Mouse (Mus musculus): ENCODE measurements around the gene Napb. TPM values are rescaled to one million over a fixed set of nuclear protein-coding genes. Genes with fewer than 3 reads are reported as not detected.

Napb gene
- total RNA-seq, 2 experiments from 2014 or later: 300 to 310 TPM

DNA sequence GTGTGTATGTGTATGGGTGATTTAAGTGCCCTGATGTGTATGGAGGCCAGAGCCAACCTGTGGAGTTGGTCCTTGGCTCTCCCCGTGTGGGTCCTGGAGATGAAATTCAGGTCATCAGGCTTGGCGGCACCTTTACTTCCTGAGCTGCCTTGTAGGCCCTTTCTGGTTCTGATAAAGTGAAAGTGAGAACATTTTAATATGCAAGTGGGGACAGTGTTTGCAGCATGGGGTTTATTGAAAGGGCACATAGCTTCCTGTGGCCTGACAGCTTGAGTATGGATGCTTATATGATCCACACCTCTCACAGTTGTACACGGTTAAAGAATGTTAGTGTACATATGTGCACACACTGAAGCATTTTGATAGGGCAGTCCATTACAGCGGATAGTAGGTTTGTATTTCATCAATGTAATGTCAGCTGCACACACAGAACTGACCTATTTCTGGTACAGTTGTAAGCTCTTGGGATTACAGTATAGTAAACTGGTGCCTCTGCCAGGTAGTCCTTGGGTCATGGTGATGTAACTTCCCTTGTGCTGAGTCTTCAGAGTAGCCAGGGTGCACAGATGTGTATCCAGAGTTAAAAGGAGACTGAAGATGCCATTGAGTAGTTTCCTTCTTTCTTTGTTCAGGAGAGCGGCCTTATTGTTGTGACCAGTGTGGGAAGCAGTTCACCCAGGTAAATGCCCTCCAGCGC lies 42.7 kb downstream of the Napb start:
- DNase-seq (ENCODE audit: extremely low spot score in 1 of 2, low spot score in 1 of 2): no peak

DNA sequence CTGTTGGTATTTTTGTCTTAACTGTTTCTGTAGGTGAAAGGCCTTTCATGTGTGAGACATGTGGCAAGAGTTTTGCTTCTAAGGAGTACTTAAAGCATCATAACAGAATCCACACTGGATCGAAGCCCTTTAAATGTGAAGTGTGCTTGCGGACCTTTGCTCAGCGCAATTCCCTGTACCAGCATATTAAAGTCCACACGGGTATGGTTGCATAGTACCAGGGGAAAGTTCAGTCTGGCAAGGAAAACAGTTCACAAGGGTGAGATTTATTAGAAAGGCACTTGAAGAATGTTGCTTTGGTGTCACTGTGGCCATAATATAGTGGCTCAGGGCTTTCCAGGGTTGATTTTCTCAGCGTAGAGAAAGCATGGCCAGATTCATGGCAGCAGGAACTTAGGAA lies 44.3 kb downstream of the Napb start:
- no peak for DNase-seq (ENCODE audit: extremely low spot score in 1 of 2, low spot score in 1 of 2)

DNA sequence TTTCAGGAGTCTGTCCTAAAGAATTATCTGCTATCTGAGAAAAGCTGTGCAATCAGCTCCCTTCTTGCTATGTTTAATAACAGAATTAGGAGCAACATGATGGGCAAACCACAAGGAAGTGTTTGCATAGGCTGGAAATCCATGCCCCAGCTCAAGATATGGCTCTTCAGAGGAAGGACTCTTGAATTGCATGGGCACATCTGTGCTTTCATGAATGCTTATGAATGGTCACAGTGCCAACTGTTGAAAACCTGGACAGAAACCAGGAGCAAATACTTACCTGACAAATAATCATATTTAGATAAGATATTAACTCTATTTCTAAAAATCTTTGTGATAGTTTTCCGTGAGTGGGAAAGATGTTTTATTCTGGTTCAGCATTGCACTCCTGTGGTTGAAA lies 45.4 kb downstream of the Napb start:
- DNase-seq (ENCODE audit: extremely low spot score in 1 of 2, low spot score in 1 of 2): no peak

DNA sequence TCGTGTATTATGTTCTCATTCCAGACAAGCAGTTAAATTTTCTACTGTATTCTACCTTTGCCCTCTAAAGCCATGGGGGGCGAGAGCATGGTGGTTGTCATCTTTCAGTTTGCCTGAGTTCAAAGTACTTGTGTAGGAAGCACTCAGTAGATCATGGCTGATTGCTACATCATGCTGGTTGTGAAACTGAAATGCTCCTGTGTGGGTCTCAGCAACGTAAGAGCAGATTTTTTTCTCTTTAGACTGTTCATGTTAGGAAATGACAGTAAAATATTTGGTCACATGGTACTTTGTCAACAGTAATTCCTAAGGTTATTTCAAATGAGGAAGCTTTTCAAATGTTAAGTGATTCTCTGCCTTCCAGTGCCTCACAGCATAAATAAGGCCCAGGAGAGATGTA lies 46.6 kb downstream of the Napb start:
- no peak for DNase-seq (ENCODE audit: extremely low spot score in 1 of 2, low spot score in 1 of 2)

DNA sequence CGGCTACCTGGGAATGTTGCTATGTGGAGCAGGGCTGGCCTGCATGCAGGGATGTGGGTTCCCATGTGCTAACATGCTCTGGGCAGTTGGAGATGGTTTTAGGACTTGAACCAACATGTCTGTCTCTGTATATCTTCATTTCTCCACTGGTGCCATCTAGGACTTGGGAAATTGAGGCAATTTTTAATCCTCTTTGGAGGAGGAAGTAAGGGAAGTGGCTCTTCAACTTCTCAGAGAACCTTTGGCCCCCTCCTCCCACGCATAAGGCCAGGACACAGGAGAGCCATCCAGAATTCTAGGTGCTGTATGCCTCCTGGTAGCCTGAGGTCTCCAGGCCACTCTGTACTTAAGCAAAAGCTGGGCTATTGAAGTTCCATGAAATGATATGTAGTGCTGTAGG lies 47.3 kb downstream of the Napb start:
- DNase-seq (ENCODE audit: extremely low spot score in 1 of 2, low spot score in 1 of 2): no peak

DNA sequence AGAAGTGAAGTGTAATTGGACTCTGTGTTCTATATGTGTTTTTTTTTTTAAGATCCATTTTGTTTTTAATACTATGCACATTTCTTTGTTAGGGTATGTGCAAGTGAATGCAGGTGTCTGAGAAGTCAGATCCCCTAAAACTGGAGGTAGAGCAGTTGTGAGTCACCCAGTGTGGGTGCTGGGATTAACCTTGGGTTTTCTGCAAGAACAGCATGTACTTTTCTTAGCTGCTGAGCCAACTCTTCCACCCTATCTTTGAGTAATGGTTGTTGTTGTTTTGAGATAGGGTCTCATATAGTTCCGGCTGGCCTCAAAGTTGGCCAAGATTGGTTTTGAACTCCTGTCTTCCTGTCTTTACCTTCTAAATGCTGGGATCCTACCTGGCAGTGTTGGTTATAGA lies 49.2 kb downstream of the Napb start:
- DNase-seq (ENCODE audit: extremely low spot score in 1 of 2, low spot score in 1 of 2): no peak

DNA sequence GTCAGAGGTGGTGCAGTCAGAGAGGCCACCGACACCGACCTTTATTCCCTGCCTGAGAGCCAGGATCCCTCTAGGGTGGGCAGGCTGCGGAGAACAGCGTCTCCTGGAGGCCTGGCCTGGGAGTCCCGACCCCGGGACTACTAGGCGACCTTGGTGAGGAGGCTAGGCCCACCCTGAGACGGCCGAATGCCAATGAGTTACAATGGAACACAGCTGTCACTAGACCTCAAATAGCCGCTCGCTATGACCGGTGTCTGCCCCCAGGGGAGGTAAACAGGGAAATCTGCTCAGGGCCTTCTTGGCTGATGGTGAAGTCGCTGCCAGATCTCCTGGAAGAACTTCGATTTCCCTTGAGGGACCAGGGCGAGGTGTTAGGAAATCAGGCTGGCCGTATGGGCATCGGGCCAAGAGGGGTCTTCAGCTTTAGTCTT lies 50.8 kb downstream of the Napb start:
- DNase-seq (ENCODE audit: extremely low spot score in 1 of 2, low spot score in 1 of 2): peak in 1 of 2 experiments; percentile 38

DNA sequence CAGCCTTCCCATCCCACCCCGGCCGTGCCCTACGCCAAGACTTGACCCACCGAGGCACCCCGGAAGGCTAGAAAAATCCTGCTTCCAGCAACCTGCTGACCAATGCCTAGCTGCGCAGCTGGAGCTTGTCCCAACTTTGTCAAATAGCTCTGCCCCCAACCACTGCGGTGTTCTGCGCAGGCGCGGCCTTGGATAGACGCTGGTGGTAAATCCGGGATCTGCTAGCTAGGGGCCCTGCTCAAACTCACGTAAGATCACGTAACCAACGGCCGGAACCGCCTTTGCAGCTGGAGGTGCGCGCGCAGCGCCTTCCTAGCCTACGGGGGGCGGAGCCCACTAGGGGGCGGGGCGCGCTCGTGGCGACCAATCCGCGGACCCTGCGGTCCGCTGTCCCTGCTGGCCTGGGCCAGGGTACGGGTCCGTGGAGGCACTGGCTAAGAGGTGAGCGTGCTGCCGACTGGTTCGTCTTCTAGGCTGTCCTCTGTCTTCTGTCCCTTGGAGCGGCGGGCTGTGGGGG lies 51.4 kb downstream of the Napb start, which contains the start of gene Gzf1:
Gene Gzf1 (plus strand): TSS at position 249 of the 517 bp plus-strand sequence.
- peak; percentile 98 for DNase-seq (ENCODE audit: extremely low spot score in 1 of 2, low spot score in 1 of 2)

DNA sequence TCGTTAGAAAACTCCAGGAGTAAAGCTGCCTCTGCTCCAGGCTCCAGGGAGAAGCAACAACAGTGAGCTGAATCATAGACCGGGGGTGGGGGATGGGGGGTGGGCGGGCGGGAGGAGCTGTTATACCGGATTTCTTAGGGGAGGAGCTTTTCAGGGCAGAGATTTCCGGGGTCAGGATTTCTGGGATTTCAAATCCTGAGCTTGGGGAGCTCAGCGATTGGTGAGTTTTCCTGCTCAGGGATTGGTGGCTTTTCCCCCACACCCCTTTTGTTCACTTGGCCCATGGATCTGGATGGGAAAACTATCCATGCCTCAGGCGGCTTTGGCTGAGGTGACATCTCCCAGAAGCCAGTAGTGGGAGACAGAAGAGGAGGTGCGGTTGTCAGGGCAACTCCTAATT lies 52.9 kb downstream of the Napb start:
- DNase-seq (ENCODE audit: extremely low spot score in 1 of 2, low spot score in 1 of 2): peak in 1 of 2 experiments; percentile 19

DNA sequence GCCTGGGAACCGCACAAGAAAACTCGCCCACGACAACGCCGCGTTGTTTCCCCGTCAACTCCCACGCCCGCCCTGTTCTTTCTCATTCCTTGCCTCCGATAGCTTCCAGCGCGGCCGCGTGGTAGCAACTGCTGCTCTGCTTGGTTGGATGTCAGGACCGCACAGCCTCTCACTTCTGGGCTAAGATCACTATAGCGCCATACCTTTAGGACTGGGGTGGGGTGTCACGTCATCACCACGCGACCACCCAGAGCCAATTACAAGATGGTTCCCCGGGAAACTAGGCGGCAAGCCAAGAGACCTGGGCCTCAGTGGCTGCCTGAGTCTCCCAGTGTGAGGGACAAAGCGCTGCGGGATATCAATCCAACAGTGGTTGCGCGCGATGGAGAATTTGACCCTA lies 54.5 kb downstream of the Napb start:
- peak; percentile 74 to 78 for DNase-seq (ENCODE audit: extremely low spot score in 1 of 2, low spot score in 1 of 2)

DNA sequence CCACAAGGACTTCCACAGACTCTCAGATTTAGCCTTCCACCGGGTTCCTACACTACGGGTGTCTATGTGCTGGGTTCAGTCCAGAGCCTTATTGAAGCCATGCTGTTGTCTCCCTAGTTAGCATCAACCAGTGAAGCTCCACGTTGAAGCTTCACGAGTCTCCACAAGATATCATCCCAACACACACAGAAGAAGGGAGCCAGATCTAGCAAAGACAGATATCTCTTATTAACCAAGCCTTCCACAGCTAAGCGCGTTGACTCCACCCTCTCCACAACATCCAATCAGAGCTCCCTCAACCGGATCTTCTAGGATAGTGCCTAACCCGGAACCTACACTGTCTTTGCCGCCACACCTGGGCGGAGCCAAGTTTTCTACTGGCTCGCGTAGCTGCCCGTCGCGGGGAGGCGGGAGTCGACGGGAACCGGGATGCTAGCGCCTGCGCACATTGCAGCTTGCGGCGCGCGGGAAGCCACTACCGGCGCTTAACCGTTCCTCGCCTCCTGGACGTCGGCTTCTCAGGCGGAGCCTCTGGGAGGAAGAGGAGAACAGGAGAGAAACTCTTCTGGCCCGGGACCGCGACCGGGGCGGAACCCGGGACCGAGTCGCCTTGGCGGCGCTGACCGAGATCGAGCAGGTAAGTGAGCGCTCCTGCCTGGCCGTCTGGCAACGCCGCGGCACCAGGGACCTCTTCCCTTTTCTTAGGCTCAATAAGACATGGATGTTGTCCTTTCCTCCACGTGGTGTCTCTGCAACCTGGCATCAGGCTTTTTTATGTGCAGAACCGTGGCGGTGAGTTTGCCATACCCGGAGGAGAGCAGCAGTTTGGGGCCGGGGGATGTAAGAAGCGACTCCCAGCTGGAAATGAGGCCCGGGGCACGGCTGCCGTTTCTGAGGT lies 59.8 kb downstream of the Napb start, which contains the start of gene Nxt1:
Gene Nxt1 (plus strand): TSS at position 403 of the 898 bp plus-strand sequence.
- peak; percentile 99 for DNase-seq (ENCODE audit: extremely low spot score in 1 of 2, low spot score in 1 of 2)

DNA sequence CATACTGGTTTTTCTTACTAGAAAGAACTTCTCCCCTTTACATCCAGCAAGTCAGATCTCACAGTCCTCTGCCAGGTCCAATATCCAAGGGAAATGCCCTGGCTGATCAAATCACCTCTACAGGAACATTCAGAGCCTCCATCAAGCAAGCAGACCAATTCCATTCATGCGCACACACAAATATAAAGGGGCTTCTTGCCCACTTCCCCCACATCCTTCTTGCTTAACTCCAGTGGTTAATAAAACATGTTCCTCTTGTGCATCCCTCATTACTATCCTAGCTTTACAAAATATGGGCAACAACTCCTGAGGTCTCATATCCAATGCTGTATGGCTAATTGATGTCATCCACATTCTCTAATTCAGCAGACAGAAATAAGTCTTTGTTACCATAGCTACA lies 68.8 kb downstream of the Napb start:
- DNase-seq (ENCODE audit: extremely low spot score in 1 of 2, low spot score in 1 of 2): no peak

DNA sequence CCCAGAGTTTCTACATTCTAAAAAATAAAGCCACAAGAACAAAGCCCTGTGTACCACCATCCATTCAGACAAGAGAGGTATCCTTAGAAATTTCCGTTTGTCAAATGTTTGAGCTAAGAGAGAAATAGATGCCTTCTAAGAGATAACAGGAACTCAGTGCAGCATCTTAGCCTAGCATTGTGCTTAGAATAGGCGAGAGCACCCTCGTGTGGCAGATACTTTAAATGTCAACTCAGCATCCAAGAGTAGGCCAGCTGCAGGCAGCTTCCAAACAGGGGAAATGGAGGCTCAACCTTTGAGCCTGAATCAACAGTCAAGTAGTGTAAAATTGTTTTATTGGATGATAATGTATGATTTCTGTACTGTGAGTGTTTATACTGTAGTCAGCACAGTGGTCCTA lies 77.3 kb downstream of the Napb start:
- peak; percentile 45 to 75 for DNase-seq (ENCODE audit: extremely low spot score in 1 of 2, low spot score in 1 of 2)

DNA sequence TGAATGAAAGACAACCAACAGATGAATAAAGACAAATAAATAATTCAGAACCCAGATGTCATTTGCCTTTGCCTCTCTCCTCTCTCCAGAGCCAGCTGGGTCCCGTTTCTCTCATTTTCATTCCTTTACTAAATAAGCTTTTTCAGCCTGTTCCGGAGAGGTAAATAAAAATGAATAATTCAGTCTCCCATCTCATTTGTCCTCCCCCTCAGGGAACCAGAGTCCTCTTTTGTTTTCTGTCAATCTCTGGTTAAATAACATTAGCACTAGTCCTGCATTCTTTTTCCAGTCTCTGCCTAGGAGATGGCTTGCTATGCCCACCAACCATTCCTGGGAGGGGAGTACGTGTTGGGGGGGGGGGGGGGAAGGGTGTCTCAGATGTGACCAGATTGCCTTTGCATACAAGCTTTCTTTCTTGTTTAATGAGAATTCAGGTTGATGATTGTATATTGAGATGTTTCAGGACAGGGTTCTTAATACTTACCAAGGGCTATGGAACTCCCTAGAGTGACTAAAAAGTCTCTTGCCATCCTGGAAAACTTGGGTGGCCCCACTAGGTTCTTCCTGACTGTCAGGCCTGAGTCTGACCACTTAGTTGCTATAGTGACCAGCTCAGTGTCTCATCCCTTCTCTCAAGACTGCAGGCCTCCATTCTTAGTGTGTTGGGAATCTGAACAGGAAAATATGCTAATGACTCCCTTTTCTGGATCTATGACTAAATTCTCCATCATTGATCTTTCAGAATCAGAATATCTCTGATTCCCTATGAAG lies 81.5 kb downstream of the Napb start:
- no peak for DNase-seq (ENCODE audit: extremely low spot score in 1 of 2, low spot score in 1 of 2)

DNA sequence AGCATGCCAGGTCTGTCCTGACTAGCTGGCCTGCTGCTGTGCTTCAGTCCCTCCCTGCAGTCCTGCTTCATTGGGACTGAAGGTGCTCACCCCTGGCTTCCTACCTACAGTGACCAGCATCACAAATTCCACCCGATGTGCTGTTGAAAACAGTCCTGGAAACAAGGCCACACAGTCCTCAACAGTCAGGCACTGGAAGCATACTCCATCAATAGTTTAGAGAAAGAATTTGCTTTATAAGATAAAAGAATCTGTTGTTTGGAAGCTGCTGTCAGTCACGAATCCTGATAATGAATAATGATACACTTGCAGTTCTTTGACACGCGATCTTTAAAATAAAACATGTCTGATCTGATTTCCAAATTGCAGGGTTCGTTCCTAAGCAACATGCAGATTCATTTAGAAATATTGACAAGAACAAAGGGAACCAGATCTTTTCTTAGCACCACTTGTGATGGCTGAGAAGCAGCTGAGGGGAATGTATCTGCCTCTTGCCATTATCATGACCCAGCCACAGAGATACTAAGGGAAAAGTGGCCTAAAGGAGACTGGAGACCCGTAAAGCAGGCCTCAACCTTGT lies 87.8 kb downstream of the Napb start:
- no peak for DNase-seq (ENCODE audit: extremely low spot score in 1 of 2, low spot score in 1 of 2)

Other genes with a start within 250 kb of the Napb start
- gene Nxt1, start 59.9 kb downstream of the Napb start, total RNA-seq (2021): 10 to 100 TPM; 11.2 to 16.0 TPM
- 10 to 100 TPM; 30.4 to 32.4 TPM for gene Gzf1, start 51.4 kb downstream of the Napb start, total RNA-seq (2021)
- under 1 TPM in 1 of 2 experiments, not detected in 1; 0.85 TPM for gene Cstl1, start 17.9 kb upstream of the Napb start, total RNA-seq (2021)
- not detected for gene Cst11, start 39.0 kb upstream of the Napb start, total RNA-seq (2021)
- gene 8030411F24Rik, start 49.5 kb upstream of the Napb start, total RNA-seq (2021): not detected
- 1 to 10 TPM; 4.0 to 6.1 TPM for gene Cst12, start 56.9 kb upstream of the Napb start, total RNA-seq (2021)
- under 1 TPM in 1 of 2 experiments, not detected in 1; 0.37 TPM for gene Cst8, start 66.3 kb upstream of the Napb start, total RNA-seq (2021)
- not detected for gene Cst13, start 87.6 kb upstream of the Napb start, total RNA-seq (2021)
- not detected for gene Cst9, start 102.7 kb upstream of the Napb start, total RNA-seq (2021)
- gene 9230104L09Rik, start 132.6 kb upstream of the Napb start, total RNA-seq (2021): not detected
- gene Cst3, start 143.2 kb upstream of the Napb start, total RNA-seq (2021): 1,000 to 10,000 TPM; 2,237 to 2,613 TPM

All from layer of hippocampus, postnatal 25 days (tissue).